Mouse (Mus musculus) Patski (cell line): Measurements from ENCODE around the gene Gm28539. TPM values are rescaled to one million over a fixed set of nuclear protein-coding genes. Genes with fewer than 3 reads are reported as not detected.
"Not testable (repeated sequence)": the region's sequence is repeated elsewhere in the genome, so short reads cannot be mapped to it uniquely, and the experiment has no call there.

ENCODE experiments used
- ATAC-seq: fragments of 100-300 bp; one replicate; pipeline ENCODE4 v1.8.0; 2021
- CTCF ChIA-PET: fragments of 350-600 bp; sonication (Branson Sonifier 250); formaldehyde crosslinking; loops from one replicate; lab custom pipeline; 2022; ENCODE audit warnings: inconsistent platforms; lab: Charles Lee
- POLR2A ChIA-PET: fragments of 350-600 bp; sonication (Branson Sonifier 250); formaldehyde crosslinking; loops from one replicate; lab custom pipeline; 2022; ENCODE audit warnings: antibody characterized with exemption, inconsistent platforms; lab: Charles Lee
- DNase-seq: peaks from one replicate; pipeline ENCODE4 v3.0.0-alpha.2; 2011; ENCODE audit warnings: low read depth, low spot score
- H3K27me3 ChIP-seq: fragments of 371-371 bp; one replicate; pipeline ENCODE4 v1.5.1; 2021
- CTCF ChIP-seq: fragments of 100-300 bp; IDR thresholded peaks from one replicate; pipeline ENCODE4 v1.5.1; 2021
- in situ Hi-C: fragments of 300-500 bp; cut with MboI; formaldehyde crosslinking; loops from 3 replicates; pipeline ENCODE4 v1.11.1; 2018; ENCODE audit warnings: low pct_unique_long_range_greater_than_20kb, mixed read lengths
- polyA plus RNA-seq: library from polyadenylated mRNA; unstranded; gene quantifications from one replicate; pipeline ENCODE4 v1.2.3, GENCODE M21; 2021

Gm28539 gene
- polyA plus RNA-seq, 1 experiment from 2014 or later, result 10.8 TPM

DNA sequence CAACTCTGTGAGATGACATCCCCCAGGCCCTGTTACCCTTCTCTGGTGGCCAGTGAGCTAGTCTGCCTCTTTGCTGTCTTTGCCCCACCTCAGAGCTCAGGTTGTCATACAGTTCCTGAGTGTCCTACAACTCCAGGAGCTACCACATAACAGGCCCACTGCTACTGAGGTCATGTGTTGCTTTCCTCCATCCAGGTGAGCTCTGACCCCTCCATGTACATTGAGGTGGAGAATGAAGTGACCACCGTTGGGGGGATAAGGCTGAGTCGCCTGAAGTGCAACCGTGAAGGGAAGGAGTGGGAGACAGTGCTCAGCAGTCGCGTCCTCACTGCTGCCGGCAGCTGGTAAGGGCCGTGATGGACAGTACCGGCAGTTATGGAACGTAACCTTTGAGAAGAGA is 112.6 kb downstream of the Gm28539 start:
- in situ Hi-C loops, result no loop called here
- POLR2A ChIA-PET, result interaction anchor here (0.6 kb wide), 1 partner anchor 33 kb away, joined by 4 read pairs; no protein-coding TSS in a partner anchor
- CTCF ChIA-PET, result no interaction called here
- DNase-seq (no peak), ATAC-seq (no peak)
- no peaks in the 10 kb centered on the region for H3K27me3 ChIP-seq
- no peak for TF ChIP-seq CTCF

DNA sequence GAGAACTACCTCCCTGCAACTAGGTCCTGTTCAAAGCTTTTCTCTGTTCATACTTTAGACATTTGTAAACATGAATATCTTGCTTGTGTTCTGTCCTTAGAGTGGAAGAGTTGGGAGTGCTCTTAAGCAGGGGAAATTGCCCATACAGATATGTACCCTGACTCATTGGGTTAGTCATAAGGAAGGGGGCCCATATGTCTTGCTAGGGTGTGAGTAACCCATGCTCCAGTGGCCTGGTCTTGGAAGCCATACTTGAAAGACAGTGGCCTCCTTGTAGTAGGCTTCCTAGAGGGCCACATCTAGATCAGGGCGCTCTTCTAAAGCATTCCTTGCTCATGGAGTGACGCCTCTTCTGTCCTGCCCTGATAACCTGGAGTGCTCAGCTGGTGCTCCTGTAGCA is 114.0 kb downstream of the Gm28539 start:
- TF ChIP-seq CTCF, result no peak
- no peak for DNase-seq
- ChIA-PET CTCF (no interaction called here), POLR2A (interaction anchor here (1.0 kb wide), 1 partner anchor 10 kb away, joined by 3 read pairs; no protein-coding TSS in a partner anchor)
- ATAC-seq, result no peak
- in situ Hi-C loops, result no loop called here
- H3K27me3 ChIP-seq, result no peaks in the 10 kb centered on the region

DNA sequence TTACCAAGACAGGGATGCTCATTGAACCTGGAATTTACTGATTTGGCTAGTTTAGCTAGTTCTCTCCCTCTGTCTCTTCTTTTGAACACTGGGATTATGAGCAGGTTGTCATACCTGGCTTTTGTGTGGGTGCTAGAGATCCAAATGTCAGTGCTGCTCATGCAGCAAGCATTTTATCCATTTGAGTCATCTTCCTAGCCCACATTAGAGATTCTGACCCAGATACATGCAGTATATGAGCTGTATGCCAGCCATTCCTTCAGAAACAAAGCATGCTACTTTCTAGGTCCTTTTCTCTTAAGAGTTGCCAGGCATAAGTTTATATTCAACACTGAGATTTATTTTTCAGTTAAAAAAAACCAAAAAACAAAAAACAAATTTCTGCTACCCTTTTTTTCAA is 116.4 kb downstream of the Gm28539 start:
- no peak for TF ChIP-seq CTCF
- CTCF ChIA-PET, result interaction anchor here (1.0 to 1.7 kb wide), 2 partner anchors 10 to 20 kb away, joined by 3 read pairs; no protein-coding TSS in a partner anchor

DNA sequence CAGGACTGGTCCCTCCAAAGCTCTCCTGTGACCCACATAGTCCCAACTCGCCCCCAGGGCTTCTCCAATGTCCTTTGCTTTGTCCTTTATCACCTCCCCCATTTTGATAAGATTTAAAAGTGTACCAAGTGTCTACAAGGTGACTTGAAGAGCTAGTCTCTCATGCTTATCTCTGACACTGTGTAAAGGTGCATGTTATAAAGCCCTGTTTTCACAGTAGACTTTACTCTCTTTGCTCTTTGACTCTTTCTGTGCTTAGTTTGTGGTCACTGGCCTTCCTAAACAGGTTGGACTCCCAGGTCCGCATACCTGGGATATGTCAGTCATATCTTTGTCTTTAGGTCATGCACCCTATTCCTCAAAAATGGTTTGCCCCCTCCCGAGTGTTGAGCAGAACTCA is 118.7 kb downstream of the Gm28539 start:
- no peak for TF ChIP-seq CTCF
- CTCF ChIA-PET, result no interaction called here

More for the DNA sequence above, 116.4 kb downstream of the Gm28539 start:
- ATAC-seq (no peak), DNase-seq (no peak)
- POLR2A ChIA-PET, result no interaction called here
- in situ Hi-C loops, result no loop called here
- no peaks in the 10 kb centered on the region for H3K27me3 ChIP-seq

DNA sequence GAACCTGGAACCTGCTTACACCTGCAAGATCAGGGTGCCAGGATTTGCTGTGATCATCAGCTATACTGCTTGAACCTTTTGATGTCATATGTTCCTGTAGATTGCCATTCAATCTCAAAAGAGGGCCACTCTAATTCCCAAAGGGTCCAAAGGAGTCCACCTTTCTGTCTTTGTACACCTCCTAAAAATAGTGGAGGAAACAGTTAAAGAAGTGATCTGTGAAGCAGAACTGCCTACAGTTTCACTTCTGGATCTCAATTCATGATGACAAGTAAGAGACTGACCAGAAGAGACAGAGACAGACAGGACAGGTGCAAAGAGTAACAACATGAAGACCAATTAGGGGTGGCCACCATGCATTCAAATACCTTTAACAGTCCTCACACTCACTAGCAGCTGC is 127.1 kb downstream of the Gm28539 start:
- DNase-seq (no peak), ATAC-seq (no peak)
- in situ Hi-C loops, result no loop called here
- no peaks in the 10 kb centered on the region for H3K27me3 ChIP-seq
- no peak for TF ChIP-seq CTCF
- POLR2A ChIA-PET, result no interaction called here
- CTCF ChIA-PET, result interaction anchor here (1.1 kb wide), 1 partner anchor 10 kb away, joined by 3 read pairs; no protein-coding TSS in a partner anchor

More for the DNA sequence above, 118.7 kb downstream of the Gm28539 start:
- POLR2A ChIA-PET, result interaction anchor here (0.5 kb wide), 1 partner anchor 11 kb away, joined by 4 read pairs; no protein-coding TSS in a partner anchor
- no peaks in the 10 kb centered on the region for H3K27me3 ChIP-seq
- DNase-seq (no peak), ATAC-seq (no peak)
- in situ Hi-C loops, result no loop called here

DNA sequence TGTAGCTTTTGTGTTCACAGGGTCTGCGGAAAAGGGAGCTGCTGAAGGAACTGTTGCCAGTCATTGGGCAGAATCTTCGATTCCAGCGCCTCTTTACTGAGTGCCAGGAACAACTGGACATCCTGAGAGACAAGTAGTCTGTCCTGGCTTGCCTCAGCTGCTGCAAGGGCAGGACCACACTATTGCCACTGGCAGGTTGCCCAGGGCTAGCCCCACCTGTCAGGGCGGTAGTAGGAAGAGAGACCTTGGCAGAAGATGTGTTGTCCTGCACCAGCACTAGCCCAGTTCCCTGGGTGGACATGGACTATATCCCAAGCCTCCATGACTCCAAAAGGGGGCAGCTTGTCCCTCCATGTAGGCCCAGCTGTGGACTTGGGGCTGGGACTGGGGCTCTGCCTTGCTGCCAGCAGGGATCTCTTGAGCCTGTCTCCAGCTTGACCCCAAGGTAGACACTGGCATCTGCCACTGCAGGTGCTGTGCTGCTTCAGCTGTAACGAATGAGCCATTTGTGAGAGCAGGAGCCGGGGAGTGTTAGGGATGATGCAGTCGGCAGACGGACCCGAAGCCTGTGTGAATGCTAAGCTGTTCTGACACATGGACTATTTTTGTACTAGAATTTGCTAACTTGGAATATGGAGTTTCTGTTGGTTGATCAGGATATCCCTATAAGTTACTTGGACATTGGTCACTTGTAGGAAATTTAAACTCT is 133.2 kb downstream of the Gm28539 start:
- ChIA-PET CTCF (no interaction called here), POLR2A (no interaction called here)
- DNase-seq (no peak), ATAC-seq (no peak)
- TF ChIP-seq CTCF, result no peak
- no peaks in the 10 kb centered on the region for H3K27me3 ChIP-seq
- in situ Hi-C loops, result no loop called here

DNA sequence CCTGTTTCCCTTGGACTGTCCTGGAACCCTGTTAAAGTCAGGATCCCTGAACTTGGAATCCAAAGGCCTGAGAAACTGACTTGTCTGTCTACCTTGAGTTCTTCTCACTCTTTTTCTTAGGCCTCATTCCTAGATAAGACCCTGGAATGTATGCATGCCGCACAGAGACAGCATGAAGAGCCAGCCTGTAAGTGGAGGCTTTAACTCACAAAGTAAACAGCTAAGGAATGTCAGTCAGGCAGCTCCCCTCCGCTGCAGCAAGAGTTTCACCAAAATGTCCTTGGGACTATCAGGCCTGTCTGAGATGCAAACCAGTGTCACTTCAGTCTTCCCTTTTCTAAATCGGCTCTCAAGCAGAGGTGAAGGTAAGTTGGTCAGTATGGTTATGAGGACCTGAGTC is 134.5 kb downstream of the Gm28539 start:
- in situ Hi-C loops, result no loop called here
- H3K27me3 ChIP-seq, result no peaks in the 10 kb centered on the region
- TF ChIP-seq CTCF, result no peak
- ChIA-PET CTCF (no interaction called here), POLR2A (no interaction called here)
- ATAC-seq (peak; percentile 71), DNase-seq (no peak)

DNA sequence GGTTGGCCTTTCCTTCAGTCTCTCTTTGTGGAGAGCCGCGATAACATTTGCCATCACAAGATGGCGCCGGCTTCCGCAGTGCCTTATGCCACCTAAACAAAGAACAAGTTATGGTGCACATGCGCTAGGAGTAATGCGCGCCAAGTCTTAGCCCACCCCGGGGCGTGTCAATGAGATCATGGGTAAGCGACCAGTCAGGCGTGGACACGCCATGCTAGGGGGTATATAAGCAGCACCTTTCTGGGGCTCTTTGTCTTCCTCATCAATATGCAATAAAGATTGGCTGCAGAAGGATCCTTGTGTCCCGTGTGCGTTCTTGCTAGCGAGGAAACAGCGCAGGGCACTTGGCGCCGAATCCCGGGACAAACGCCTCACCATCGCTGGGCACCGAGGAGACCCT is 139.3 kb downstream of the Gm28539 start:
- CTCF ChIA-PET, ATAC-seq, POLR2A ChIA-PET, H3K27me3 ChIP-seq, DNase-seq, in situ Hi-C loops: not testable (repeated sequence)

DNA sequence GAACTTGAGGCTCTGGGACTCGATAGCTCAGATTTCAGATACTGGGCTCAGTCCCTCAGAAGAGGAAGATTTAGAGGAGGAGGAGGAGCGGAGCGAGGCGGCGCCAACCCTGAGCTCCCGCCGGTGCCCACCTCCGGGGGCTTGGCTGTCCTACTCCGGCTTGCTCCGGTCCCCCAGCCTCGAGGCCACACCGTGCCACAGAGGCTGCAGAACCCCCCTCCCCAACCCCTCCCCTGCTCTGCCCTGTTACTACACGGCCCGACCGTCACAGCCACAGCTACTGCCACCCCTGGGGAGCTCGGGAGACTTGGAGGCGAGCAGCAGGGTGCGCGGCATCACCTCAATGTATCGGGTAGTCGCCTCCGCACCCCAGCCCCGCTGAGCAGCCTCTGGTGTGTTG is 139.9 kb downstream of the Gm28539 start:
- no peak for ATAC-seq

DNA sequence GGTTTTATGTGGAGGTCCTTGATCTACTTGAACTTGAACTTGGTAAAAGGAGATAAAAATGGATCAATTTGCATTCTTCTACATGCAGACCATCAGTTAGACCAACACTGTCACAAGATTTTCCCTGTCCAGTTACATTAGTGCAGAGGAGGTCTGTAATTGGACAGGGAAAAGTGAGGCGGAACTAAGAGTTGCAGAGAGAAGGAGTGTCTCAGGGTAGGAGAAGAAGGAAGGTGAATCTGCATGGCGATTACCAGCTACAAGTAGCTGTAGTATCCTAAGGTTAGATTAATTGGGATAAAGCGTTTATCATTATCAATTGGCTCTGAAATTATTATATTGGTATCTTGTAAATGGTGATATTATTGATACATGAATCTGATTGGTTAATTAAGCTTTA is 150.0 kb downstream of the Gm28539 start:
- H3K27me3 ChIP-seq, result peaks cover 12% of the 10 kb centered on the region
- no peak for DNase-seq
- TF ChIP-seq CTCF, result no peak
- CTCF ChIA-PET, result no interaction called here
- POLR2A ChIA-PET, result no interaction called here
- in situ Hi-C loops, result no loop called here
- ATAC-seq, result no peak

More for the DNA sequence above, 139.9 kb downstream of the Gm28539 start:
- CTCF ChIA-PET, result no interaction called here
- DNase-seq, result no peak
- no peak for TF ChIP-seq CTCF
- H3K27me3 ChIP-seq, result no peaks in the 10 kb centered on the region
- in situ Hi-C loops, result no loop called here
- POLR2A ChIA-PET, result no interaction called here

DNA sequence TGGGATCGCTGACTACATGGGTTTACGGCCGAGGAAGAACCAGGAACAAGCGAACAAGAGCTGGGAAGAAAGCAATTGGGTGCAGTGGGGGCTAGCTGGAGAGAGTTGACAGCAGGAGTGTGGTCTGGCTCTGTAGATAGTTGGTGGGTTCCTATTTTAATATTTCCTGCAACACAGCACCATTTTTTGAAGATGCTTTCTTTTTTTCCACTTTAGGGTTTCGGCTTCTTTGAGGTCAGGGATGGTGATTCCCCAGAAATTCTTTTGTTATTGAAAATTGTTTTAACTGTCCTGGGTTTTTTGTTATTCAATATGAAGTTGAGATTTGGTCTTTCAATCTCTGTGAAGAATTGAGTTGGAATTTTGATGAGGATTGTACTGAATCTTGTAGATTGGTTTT is 150.5 kb downstream of the Gm28539 start:
- CTCF ChIA-PET, result no interaction called here
- in situ Hi-C loops, result no loop called here
- peaks cover 15% of the 10 kb centered on the region for H3K27me3 ChIP-seq
- no peak for DNase-seq
- no peak for ATAC-seq
- POLR2A ChIA-PET, result no interaction called here
- TF ChIP-seq CTCF, result no peak
